Mouse (Mus musculus) hindbrain, postnatal 0 days (tissue): ENCODE measurements around the gene Pidd1. TPM values are rescaled to one million over a fixed set of nuclear protein-coding genes. Genes with fewer than 3 reads are reported as not detected.

Experiments
- ATAC-seq: fragments of 200-750 bp; cut with Nextera tagmentation; 2 replicates; pipeline ENCODE4 v1.8.0; 2017; ENCODE audit warnings: mild to moderate bottlenecking, moderate TSS enrichment, moderate library complexity
- DNase-seq: peaks from one replicate; pipeline ENCODE4 v3.0.0-alpha.2; 2015; ENCODE audit warnings: low spot score
- H3K27ac ChIP-seq: fragments of 300-500 bp; sonication (generic); 2 replicates; pipeline ENCODE4 v1.5.1; 2014; ENCODE audit warnings: mild to moderate bottlenecking
- H3K27me3 ChIP-seq: fragments of 300-500 bp; sonication (generic); 2 replicates; pipeline ENCODE4 v1.6.1; 2014; ENCODE audit warnings: low read length, mixed read lengths; ENCODE audit not compliant: insufficient read depth
- H3K36me3 ChIP-seq: fragments of 300-500 bp; sonication (generic); 2 replicates; pipeline ENCODE4 v1.6.1; 2014; ENCODE audit warnings: low read length, mixed read lengths; ENCODE audit not compliant: insufficient read depth
- H3K4me1 ChIP-seq: fragments of 300-500 bp; sonication (generic); 2 replicates; pipeline ENCODE4 v1.6.1; 2014; ENCODE audit warnings: antibody characterized with exemption, low read length, mixed read lengths; ENCODE audit not compliant: insufficient read depth
- H3K4me2 ChIP-seq: fragments of 300-500 bp; sonication (generic); 2 replicates; pipeline ENCODE4 v1.6.1; 2014; ENCODE audit warnings: low read depth, mild to moderate bottlenecking, low read length, moderate library complexity, mixed read lengths
- H3K4me3 ChIP-seq: fragments of 300-500 bp; sonication (generic); 2 replicates; pipeline ENCODE4 v1.5.1; 2014; ENCODE audit warnings: low read length
- H3K9ac ChIP-seq: fragments of 300-500 bp; sonication (generic); replicated peaks from 2 replicates; pipeline ENCODE4 v1.6.1; 2014; ENCODE audit warnings: mild to moderate bottlenecking, low read length, moderate library complexity, mixed read lengths
- H3K9me3 ChIP-seq: fragments of 300-500 bp; sonication (generic); 2 replicates; pipeline ENCODE4 v1.6.1; 2016; ENCODE audit warnings: low read length, mixed read lengths
- CTCF ChIP-seq: IDR thresholded peaks from 2 replicates; pipeline ENCODE4 v1.5.1; 2016; ENCODE audit warnings: antibody characterized with exemption, control low read depth, low read depth
- WGBS: fragments of 180-500 bp; shearing (Covaris S2); extraction: QIAGEN DNeasy Blood & Tissue Kit; methylation state at CpG from one replicate; pipeline ENCODE4 v1.1.7; 2014; 5-methylcytosine and 5-hydroxymethylcytosine counted together
- polyA plus RNA-seq: library from polyadenylated mRNA; unstranded; fragments of >200 nt; fragmentation: Nextera tagmentation; extraction: Ambion mirVana; gene quantifications from 2 replicates; pipeline ENCODE4 v1.2.1, GENCODE M21; 2015
- total RNA-seq: library from RNA; depleted of rRNA; stranded (reverse); fragments of >200 nt; gene quantifications from 2 replicates; pipeline ENCODE4 v1.2.3, GENCODE M21; 2014

The Pidd1 gene
- total and polyA plus RNA-seq, 2 experiments from 2014 or later = 2.5 to 4.6 TPM

GRCm38 (mm10) chr7:141434464-141434863, 9.4 kb downstream of the Pidd1 start:
- DNase-seq = peak; percentile 82
- Histone ChIP-seq H3K27ac (peak overlapping the region; percentile 79), H3K4me1 (peaks cover 27% of the 10 kb centered on the region), H3K4me2 (peak overlapping the region; percentile 90), H3K36me3 (peaks cover 16% of the 10 kb centered on the region; the same call in 1 of the 2 replicates), H3K27me3 (no peaks in the 10 kb centered on the region), H3K9ac (peak overlapping the region; percentile 56), H3K4me3 (peak overlapping the region; percentile 48), H3K9me3 (no peaks in the 10 kb centered on the region)
- ATAC-seq = no peak
- no peak for TF ChIP-seq CTCF
- WGBS = 10% methylated on average over 8 of the region's 8 CpGs

DNA sequence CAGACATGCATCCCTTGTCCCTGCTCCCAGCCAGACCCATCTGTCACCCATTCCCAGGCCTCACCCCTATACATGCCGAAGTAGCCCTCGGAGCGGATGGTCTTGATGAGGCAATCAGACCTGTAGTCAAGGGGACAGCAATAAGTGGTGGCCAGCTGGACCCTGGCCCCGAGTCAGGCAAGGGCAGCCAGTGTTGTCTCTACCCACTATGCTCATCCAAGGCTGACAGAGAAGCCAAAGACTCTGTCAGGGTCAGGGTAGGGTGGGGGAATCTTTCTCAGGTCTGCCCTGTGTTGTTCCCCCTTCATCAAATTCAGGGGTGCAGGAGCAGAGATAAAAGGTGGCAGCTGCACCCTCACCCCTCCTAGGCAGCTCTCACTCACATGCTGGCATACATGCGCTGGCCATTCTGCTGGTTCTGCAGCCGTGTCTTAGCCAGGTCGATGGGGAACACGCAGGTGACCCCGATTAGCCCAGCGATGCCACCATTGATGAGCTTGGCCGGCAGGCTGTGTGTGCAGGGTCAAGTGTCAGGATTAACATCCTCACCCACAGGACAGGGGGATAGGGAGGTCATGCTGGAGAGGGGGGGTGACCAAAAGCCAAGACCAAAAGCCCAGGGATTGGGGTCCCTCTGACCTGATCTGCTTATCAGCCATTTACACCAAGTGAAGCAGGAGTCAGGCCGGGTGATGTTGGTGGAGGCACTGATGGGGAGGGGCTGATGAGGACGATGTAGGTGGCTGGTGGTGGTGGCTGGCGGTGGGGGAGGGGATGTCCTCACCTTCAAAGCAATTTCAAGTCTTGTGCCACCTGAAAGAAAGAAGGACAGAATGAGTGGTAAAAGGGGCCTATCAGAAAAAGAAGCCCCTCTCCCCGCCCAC, 10.1 kb downstream of the Pidd1 start:
- Histone ChIP-seq H3K4me3 (peak overlapping the region; percentile 48), H3K9ac (peak overlapping the region; percentile 56), H3K36me3 (peaks cover 16% of the 10 kb centered on the region; the same call in 1 of the 2 replicates), H3K27me3 (no peaks in the 10 kb centered on the region), H3K9me3 (no peaks in the 10 kb centered on the region), H3K4me1 (peaks cover 27% of the 10 kb centered on the region), H3K4me2 (peak overlapping the region; percentile 90), H3K27ac (peak overlapping the region; percentile 79)
- no peak for TF ChIP-seq CTCF
- ATAC-seq (no peak), DNase-seq (no peak)
- 66% methylated on average over 15 of the region's 15 CpGs for WGBS

DNA sequence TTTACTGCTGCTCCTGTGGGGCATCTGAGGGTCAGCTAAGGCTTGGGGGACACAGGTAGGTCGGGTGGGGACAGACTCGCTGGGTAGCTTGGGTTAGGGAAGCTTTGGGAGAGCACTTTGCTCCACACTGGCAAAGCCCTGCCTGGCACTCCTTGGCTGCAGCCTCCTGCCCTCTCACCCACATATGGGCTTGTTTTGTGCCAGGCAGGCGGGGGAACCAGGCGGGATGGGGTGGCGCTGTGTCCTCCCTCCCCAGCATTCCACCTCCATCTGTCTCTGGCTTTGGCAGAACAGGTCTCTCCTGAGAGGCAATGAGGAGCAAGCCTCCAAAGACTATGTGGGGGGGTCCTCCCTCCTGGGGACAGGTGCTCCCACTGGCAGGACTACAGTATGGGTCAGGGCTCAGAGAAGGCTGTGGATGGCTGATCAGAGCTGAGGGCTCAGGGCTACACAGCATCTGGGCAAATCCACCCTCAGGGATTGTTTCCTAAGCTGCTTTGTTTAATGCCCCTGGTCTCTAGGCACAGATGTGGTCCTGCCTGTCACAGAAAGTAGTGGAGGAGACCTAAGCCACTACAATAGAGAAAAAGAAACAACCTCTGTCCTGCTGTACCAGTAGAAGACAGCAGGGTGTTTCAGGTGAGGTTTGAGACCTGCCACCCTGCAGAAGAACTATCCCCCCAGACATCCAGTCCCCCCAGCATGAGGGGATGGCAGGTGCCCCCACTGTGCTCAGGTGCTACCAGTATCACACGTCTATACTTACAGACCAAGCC, 10.9 kb downstream of the Pidd1 start:
- Histone ChIP-seq H3K36me3 (peaks cover 16% of the 10 kb centered on the region; the same call in 1 of the 2 replicates), H3K27me3 (no peaks in the 10 kb centered on the region), H3K4me1 (peaks cover 27% of the 10 kb centered on the region), H3K9me3 (no peaks in the 10 kb centered on the region), H3K4me2 (peak overlapping the region; percentile 90), H3K27ac (peak overlapping the region; percentile 52), H3K4me3 (no peak overlapping the region), H3K9ac (peak overlapping the region; percentile 56; the same call in 1 of the 2 replicates)
- no peak for TF ChIP-seq CTCF
- no peak for ATAC-seq
- WGBS = 72% methylated on average over 6 of the region's 6 CpGs
- no peak for DNase-seq

DNA sequence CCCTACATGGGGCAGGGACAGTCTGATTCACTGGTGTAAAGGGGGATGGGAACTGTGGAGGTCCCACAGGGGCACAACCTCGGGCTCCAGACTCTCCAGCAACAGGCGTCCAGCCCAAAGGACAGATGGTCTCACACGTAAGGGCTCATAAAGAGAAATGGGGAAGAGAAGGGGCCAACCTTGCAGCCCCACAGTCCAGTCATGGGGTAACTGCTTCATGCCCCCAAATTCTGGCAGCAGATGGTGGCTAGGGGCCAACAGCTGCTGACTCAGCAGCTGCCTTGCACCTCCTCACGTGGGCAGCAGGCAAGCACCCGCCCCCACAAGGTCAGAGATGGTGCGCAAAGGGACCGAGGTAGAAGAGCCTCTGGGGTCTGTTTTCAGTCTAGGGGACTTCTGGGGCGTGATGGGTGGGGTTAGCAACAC, 11.6 kb downstream of the Pidd1 start:
- no peaks in the 10 kb centered on the region for H3K9me3 ChIP-seq
- ATAC-seq (no peak), DNase-seq (no peak)
- 71% methylated on average over 8 of the region's 8 CpGs for WGBS
- H3K36me3 ChIP-seq = peaks cover 16% of the 10 kb centered on the region; the same call in 1 of the 2 replicates
- no peak overlapping the region for H3K4me2 ChIP-seq
- no peak overlapping the region for H3K9ac ChIP-seq
- H3K27ac ChIP-seq = peak overlapping the region; percentile 52; the same call in 1 of the 2 replicates
- H3K4me1 ChIP-seq = peaks cover 27% of the 10 kb centered on the region
- H3K27me3 ChIP-seq = no peaks in the 10 kb centered on the region
- no peak for TF ChIP-seq CTCF
- H3K4me3 ChIP-seq = no peak overlapping the region

GRCm38 (mm10) chr7:141431434-141432185, 12.2 kb downstream of the Pidd1 start:
- 89% methylated on average over 19 of the region's 19 CpGs for WGBS
- peaks cover 16% of the 10 kb centered on the region; the same call in 1 of the 2 replicates for H3K36me3 ChIP-seq
- no peak for TF ChIP-seq CTCF
- H3K4me3 ChIP-seq = no peak overlapping the region
- no peak for DNase-seq
- no peak overlapping the region for H3K27ac ChIP-seq
- no peak for ATAC-seq
- H3K27me3 ChIP-seq = no peaks in the 10 kb centered on the region
- H3K9me3 ChIP-seq = no peaks in the 10 kb centered on the region
- no peak overlapping the region for H3K9ac ChIP-seq
- no peak overlapping the region for H3K4me2 ChIP-seq
- H3K4me1 ChIP-seq = peaks cover 25% of the 10 kb centered on the region

DNA sequence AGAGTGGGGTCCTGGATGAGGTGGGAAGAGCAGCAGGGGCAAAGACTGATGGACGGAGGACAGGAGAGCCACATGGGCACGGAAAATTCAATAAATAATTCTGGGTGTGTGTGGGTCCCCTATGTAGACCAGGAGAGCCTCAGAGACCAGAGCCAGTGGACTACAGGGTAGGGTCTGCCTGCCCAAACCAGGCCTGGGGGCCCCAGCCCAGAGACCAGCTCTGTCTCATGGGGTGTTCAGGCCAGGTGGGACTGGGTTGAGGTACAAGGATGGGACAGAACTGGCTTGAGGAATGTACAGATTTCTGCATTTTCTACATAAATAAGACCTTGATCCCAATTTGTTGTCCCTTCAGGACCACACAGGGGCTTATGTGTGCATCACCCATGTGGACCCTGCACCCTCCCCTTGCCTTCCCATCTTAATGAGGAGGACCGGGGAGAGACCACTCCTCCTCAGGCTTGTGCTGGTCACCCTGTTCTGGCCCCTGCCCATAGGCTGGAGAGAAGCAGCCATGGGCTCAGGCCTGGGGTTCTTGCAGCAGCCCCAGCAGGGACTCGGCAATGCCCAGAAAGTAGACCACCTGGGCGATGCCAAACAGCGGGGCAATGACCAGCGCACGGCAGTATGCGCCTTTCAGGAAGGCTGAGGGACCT, 13.1 kb downstream of the Pidd1 start:
- no peaks in the 10 kb centered on the region for H3K9me3 ChIP-seq
- H3K9ac ChIP-seq = no peak overlapping the region
- DNase-seq (no peak), ATAC-seq (no peak)
- H3K36me3 ChIP-seq = peaks cover 16% of the 10 kb centered on the region; the same call in 1 of the 2 replicates
- H3K4me1 ChIP-seq = peaks cover 20% of the 10 kb centered on the region
- H3K27me3 ChIP-seq = no peaks in the 10 kb centered on the region
- H3K4me3 ChIP-seq = no peak overlapping the region
- WGBS = 98% methylated on average over 9 of the region's 9 CpGs
- H3K27ac ChIP-seq = no peak overlapping the region
- no peak for TF ChIP-seq CTCF
- no peak overlapping the region for H3K4me2 ChIP-seq
